Mouse (Mus musculus) retina, embryonic 14.5 days (tissue): ENCODE measurements around the gene Nup62.

ENCODE experiments used
- DNase-seq: peaks from one replicate; pipeline ENCODE4 v3.0.0-alpha.2; 2015; ENCODE audit warnings: low spot score

The Nup62 gene

GRCm38 (mm10) chr7:44815721-44816469 is at the start of gene Nup62, which contains the start of gene Il4i1:
Nup62 (plus strand) TSS chr7:44816088.
Il4i1 (plus strand) TSS chr7:44816387.
- DNase-seq = peak; percentile 99

- no peak for DNase-seq
Measured at GRCm38 (mm10) chr7:44768129-44768528, 47.8 kb upstream of the Nup62 start.

GRCm38 (mm10) chr7:44770046-44770578 is 45.8 kb upstream of the Nup62 start:
- DNase-seq = peak; percentile 82

- DNase-seq = no peak
Measured at GRCm38 (mm10) chr7:44772591-44773204, 43.2 kb upstream of the Nup62 start.

GRCm38 (mm10) chr7:44776849-44777498 is 38.9 kb upstream of the Nup62 start:
- DNase-seq = no peak

- DNase-seq = no peak
Measured at GRCm38 (mm10) chr7:44780101-44780500, 35.8 kb upstream of the Nup62 start.

GRCm38 (mm10) chr7:44789531-44789930 is 26.4 kb upstream of the Nup62 start:
- no peak for DNase-seq

- no peak for DNase-seq
Measured at GRCm38 (mm10) chr7:44790066-44790465, 25.8 kb upstream of the Nup62 start.

- no peak for DNase-seq
Measured at GRCm38 (mm10) chr7:44792781-44793180, 23.1 kb upstream of the Nup62 start.

GRCm38 (mm10) chr7:44808927-44809326 is 7.0 kb upstream of the Nup62 start:
- no peak for DNase-seq

- DNase-seq = no peak
Measured at GRCm38 (mm10) chr7:44809466-44809865, 6.4 kb upstream of the Nup62 start.

- DNase-seq = no peak
Measured at GRCm38 (mm10) chr7:44810365-44810764, 5.5 kb upstream of the Nup62 start.

- no peak for DNase-seq
Measured at GRCm38 (mm10) chr7:44810819-44811557, 4.9 kb upstream of the Nup62 start.

- DNase-seq = no peak
Measured at GRCm38 (mm10) chr7:44812651-44813325, 3.1 kb upstream of the Nup62 start.

- DNase-seq = no peak
Measured at GRCm38 (mm10) chr7:44813985-44814384, 1.9 kb upstream of the Nup62 start.

- DNase-seq = no peak
Measured at GRCm38 (mm10) chr7:44814423-44814822, 1.5 kb upstream of the Nup62 start.

GRCm38 (mm10) chr7:44814952-44815553 is 835 bp upstream of the Nup62 start:
- DNase-seq = no peak

GRCm38 (mm10) chr7:44816470-44817021 is 658 bp downstream of the Nup62 start, which contains the start of gene Atf5:
Atf5 (minus strand) TSS chr7:44816658.
- DNase-seq = no peak

- no peak for DNase-seq
Measured at GRCm38 (mm10) chr7:44817441-44817840, 1.6 kb downstream of the Nup62 start.

- DNase-seq = peak; percentile 35
Measured at GRCm38 (mm10) chr7:44818164-44818563, 2.3 kb downstream of the Nup62 start.
